Mouse (Mus musculus): ENCODE results near the gene Magi1. TPM values are rescaled to one million over a fixed set of nuclear protein-coding genes. Genes with fewer than 3 reads are reported as not detected.

Gene Magi1
- total and polyA plus RNA-seq, 3 experiments, result not detected

DNA sequence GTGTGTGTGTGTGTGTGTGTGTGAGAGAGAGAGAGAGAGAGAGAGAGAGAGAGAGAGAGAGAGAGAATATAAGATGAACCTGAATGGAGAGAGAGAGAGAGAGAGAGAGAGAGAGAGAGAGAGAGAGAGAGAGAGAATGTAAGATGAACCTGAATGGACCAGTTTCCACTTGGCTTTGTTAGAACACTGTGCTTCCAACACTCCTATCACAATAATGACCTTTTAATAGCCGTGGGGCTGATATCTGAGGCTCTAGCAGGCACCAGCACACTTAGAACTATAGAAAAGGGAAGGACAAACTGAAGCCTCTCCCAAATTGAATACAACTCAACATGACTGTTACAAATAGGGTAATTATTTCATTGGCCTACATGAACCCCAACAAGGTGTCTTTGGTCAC lies 321.9 kb downstream of the Magi1 start:
- Histone ChIP-seq H3K4me3 (ENCODE audit: control insufficient read depth in 1 of 2, insufficient read depth in 1 of 2, low read depth in 2 of 2, low read length in 2 of 2) (no peak overlapping the region), H3K27ac (ENCODE audit: control insufficient read depth, low read depth, low read length) (no peak overlapping the region), H3K9me3 (replicated peaks; ENCODE audit: insufficient read depth, low read length) (no peaks in the 10 kb centered on the region), H3K4me1 (ENCODE audit: control insufficient read depth in 1 of 2, insufficient read depth in 2 of 2, low read length in 2 of 2) (no peaks in the 10 kb centered on the region), H3K9ac (ENCODE audit: control insufficient read depth, low read depth, low read length, poor library complexity, severe bottlenecking) (no peak overlapping the region), H3K36me3 (ENCODE audit: control insufficient read depth in 1 of 2, insufficient read depth in 2 of 2, low read length in 2 of 2) (no peaks in the 10 kb centered on the region), H3K27me3 (ENCODE audit: control insufficient read depth in 1 of 2, insufficient read depth in 2 of 2, low read length in 2 of 2) (no peaks in the 10 kb centered on the region), H3K79me2 (ENCODE audit: control insufficient read depth, insufficient read depth, low read length, poor library complexity) (no peaks in the 10 kb centered on the region)
- no peak for TF ChIP-seq RCOR1 (IDR thresholded peaks at IDR 0.05; ENCODE audit: low read depth, low read length)
- no peak for TF ChIP-seq TCF12 (IDR thresholded peaks at IDR 0.05; ENCODE audit: low read depth, low read length)
- no peak for TF ChIP-seq BHLHE40 (IDR thresholded peaks at IDR 0.05; ENCODE audit: borderline replicate concordance, low read depth, low read length)
- TF ChIP-seq USF2 (IDR thresholded peaks at IDR 0.05; ENCODE audit: borderline replicate concordance in 1 of 2, insufficient read depth in 1 of 2, low read depth in 1 of 2, low read length in 2 of 2), result no peak
- TF ChIP-seq JUND (IDR thresholded peaks at IDR 0.05; ENCODE audit: low read depth, low read length), result no peak
- TF ChIP-seq MAFK (IDR thresholded peaks at IDR 0.05; ENCODE audit: borderline replicate concordance, low read depth, low read length), result no peak
- TF ChIP-seq MYC (IDR thresholded peaks at IDR 0.05; ENCODE audit: low read depth, low read length), result no peak
- no peak for TF ChIP-seq UBTF (IDR thresholded peaks at IDR 0.05; ENCODE audit: borderline replicate concordance, insufficient read depth, low read depth, low read length)
- TF ChIP-seq POLR2AphosphoS5 (IDR thresholded peaks at IDR 0.05; ENCODE audit: borderline replicate concordance, low read depth, low read length), result no peak
- TF ChIP-seq SMC3 (IDR thresholded peaks at IDR 0.05; ENCODE audit: low read depth, low read length), result no peak
- no peak for TF ChIP-seq POLR2A (IDR thresholded peaks at IDR 0.05; ENCODE audit: control insufficient read depth in 1 of 2, insufficient read depth in 1 of 2, low read depth in 1 of 2, low read length in 2 of 2, poor library complexity in 1 of 2)
- TF ChIP-seq ZC3H11A (IDR thresholded peaks at IDR 0.05; ENCODE audit: low read depth, low read length), result no peak
- no peak for TF ChIP-seq MXI1 (IDR thresholded peaks at IDR 0.05; ENCODE audit: low read depth, low read length)
- TF ChIP-seq MEF2A (IDR thresholded peaks at IDR 0.05; ENCODE audit: extremely low read depth, insufficient replicate concordance, low read depth, low read length, poor library complexity, severe bottlenecking), result no peak
- no peak for TF ChIP-seq E2F4 (IDR thresholded peaks at IDR 0.05; ENCODE audit: borderline replicate concordance, low read depth, low read length)
- no peak for TF ChIP-seq CHD2 (IDR thresholded peaks at IDR 0.05; ENCODE audit: low read length)
- TF ChIP-seq ELF1 (IDR thresholded peaks at IDR 0.05; ENCODE audit: low read depth, low read length), result no peak
- TF ChIP-seq CHD1 (IDR thresholded peaks at IDR 0.05; ENCODE audit: low read depth, low read length), result no peak
- no peak for TF ChIP-seq MAX (IDR thresholded peaks at IDR 0.05; ENCODE audit: low read length)
- no peak for TF ChIP-seq NRF1 (IDR thresholded peaks at IDR 0.05; ENCODE audit: insufficient read depth, low read depth, low read length, poor library complexity, severe bottlenecking)
- no peak for DNase-seq (ENCODE audit: low read depth, low spot score)

DNA sequence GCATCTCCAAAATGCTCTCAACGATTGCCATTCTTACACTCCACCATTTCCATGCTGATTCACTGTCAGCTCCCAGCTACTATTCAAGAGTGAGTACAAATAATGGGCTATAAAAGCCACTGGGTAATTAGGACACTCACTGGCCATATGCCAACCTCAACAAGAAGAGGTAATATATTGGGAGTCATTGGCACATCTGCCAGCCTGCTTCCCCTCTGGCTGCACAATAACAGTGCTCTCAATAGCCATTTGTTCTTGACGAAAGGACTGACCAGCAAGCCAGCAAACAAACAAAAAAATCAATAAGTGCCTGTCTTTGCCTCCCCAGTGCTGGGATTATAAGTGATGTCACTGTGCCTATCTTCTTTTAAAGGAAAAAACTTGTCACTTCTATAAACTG lies 326.5 kb downstream of the Magi1 start:
- Histone ChIP-seq H3K4me1 (ENCODE audit: control insufficient read depth in 1 of 2, insufficient read depth in 2 of 2, low read length in 2 of 2) (no peaks in the 10 kb centered on the region), H3K36me3 (ENCODE audit: control insufficient read depth in 1 of 2, insufficient read depth in 2 of 2, low read length in 2 of 2) (no peaks in the 10 kb centered on the region), H3K27ac (ENCODE audit: control insufficient read depth, low read depth, low read length) (no peak overlapping the region), H3K9me3 (replicated peaks; ENCODE audit: insufficient read depth, low read length) (no peaks in the 10 kb centered on the region), H3K4me3 (ENCODE audit: control insufficient read depth in 1 of 2, insufficient read depth in 1 of 2, low read depth in 2 of 2, low read length in 2 of 2) (no peak overlapping the region), H3K79me2 (ENCODE audit: control insufficient read depth, insufficient read depth, low read length, poor library complexity) (no peaks in the 10 kb centered on the region), H3K27me3 (ENCODE audit: control insufficient read depth in 1 of 2, insufficient read depth in 2 of 2, low read length in 2 of 2) (no peaks in the 10 kb centered on the region), H3K9ac (ENCODE audit: control insufficient read depth, low read depth, low read length, poor library complexity, severe bottlenecking) (no peak overlapping the region)
- no peak for TF ChIP-seq E2F4 (IDR thresholded peaks at IDR 0.05; ENCODE audit: borderline replicate concordance, low read depth, low read length)
- TF ChIP-seq RCOR1 (IDR thresholded peaks at IDR 0.05; ENCODE audit: low read depth, low read length), result no peak
- TF ChIP-seq CHD1 (IDR thresholded peaks at IDR 0.05; ENCODE audit: low read depth, low read length), result no peak
- TF ChIP-seq ELF1 (IDR thresholded peaks at IDR 0.05; ENCODE audit: low read depth, low read length), result no peak
- no peak for TF ChIP-seq BHLHE40 (IDR thresholded peaks at IDR 0.05; ENCODE audit: borderline replicate concordance, low read depth, low read length)
- no peak for TF ChIP-seq MAX (IDR thresholded peaks at IDR 0.05; ENCODE audit: low read length)
- TF ChIP-seq POLR2AphosphoS2 (IDR thresholded peaks at IDR 0.05; ENCODE audit: low read length), result no peak
- no peak for TF ChIP-seq ZNF384 (IDR thresholded peaks at IDR 0.05; ENCODE audit: low read depth, low read length)
- TF ChIP-seq RAD21 (IDR thresholded peaks at IDR 0.05; ENCODE audit: low read depth, low read length), result no peak
- TF ChIP-seq USF1 (IDR thresholded peaks at IDR 0.05; ENCODE audit: low read depth, low read length), result no peak
- TF ChIP-seq MEF2A (IDR thresholded peaks at IDR 0.05; ENCODE audit: extremely low read depth, insufficient replicate concordance, low read depth, low read length, poor library complexity, severe bottlenecking), result no peak
- DNase-seq (ENCODE audit: low read depth, low spot score), result no peak

Measured in MEL (cell line).